Mouse (Mus musculus) embryonic facial prominence, embryonic 14.5 days (tissue): ENCODE measurements around the gene Ttll11. TPM values are rescaled to one million over a fixed set of nuclear protein-coding genes. Genes with fewer than 3 reads are reported as not detected.
A peak's percentile ranks its signal among the peaks of the same experiment; 100 is the strongest.

Source experiments
- ATAC-seq: fragments of 200-750 bp; cut with Nextera tagmentation; 2 replicates; pipeline ENCODE4 v1.8.0; 2017; ENCODE audit warnings: low read depth, moderate number of reproducible peaks, moderate TSS enrichment
- DNase-seq: peaks from one replicate; pipeline ENCODE4 v3.0.0-alpha.2; 2015; ENCODE audit warnings: low spot score
- H3K27ac ChIP-seq: fragments of 300-500 bp; sonication (generic); replicated peaks from 2 replicates; pipeline ENCODE4 v1.5.1; 2014; ENCODE audit warnings: low read depth, mild to moderate bottlenecking, low read length, moderate library complexity
- H3K27me3 ChIP-seq: fragments of 300-500 bp; sonication (generic); replicated peaks from 2 replicates; pipeline ENCODE4 v1.6.1; 2014; ENCODE audit warnings: low read length; ENCODE audit not compliant: control insufficient read depth, insufficient read depth
- H3K36me3 ChIP-seq: fragments of 300-500 bp; sonication (generic); 2 replicates; pipeline ENCODE4 v1.6.1; 2014; ENCODE audit warnings: low read length, mixed read lengths; ENCODE audit not compliant: control insufficient read depth, insufficient read depth
- H3K4me1 ChIP-seq: fragments of 300-500 bp; sonication (generic); 2 replicates; pipeline ENCODE4 v1.6.1; 2014; ENCODE audit warnings: antibody characterized with exemption, low read length; ENCODE audit not compliant: control insufficient read depth, insufficient read depth
- H3K4me2 ChIP-seq: fragments of 300-500 bp; sonication (generic); 2 replicates; pipeline ENCODE4 v1.6.1; 2014; ENCODE audit warnings: low read depth, mild to moderate bottlenecking, low read length, moderate library complexity, mixed read lengths
- H3K4me3 ChIP-seq: fragments of 300-500 bp; sonication (generic); 2 replicates; pipeline ENCODE4 v1.5.1; 2014; ENCODE audit warnings: low read depth, mild to moderate bottlenecking, low read length
- H3K9ac ChIP-seq: fragments of 300-500 bp; sonication (generic); 2 replicates; pipeline ENCODE4 v1.6.1; 2014; ENCODE audit warnings: low read depth, mild to moderate bottlenecking, low read length, moderate library complexity, mixed read lengths
- H3K9me3 ChIP-seq: fragments of 300-500 bp; sonication (generic); 2 replicates; pipeline ENCODE4 v1.6.1; 2016; ENCODE audit warnings: low read length; ENCODE audit not compliant: control insufficient read depth
- WGBS: fragments of 180-500 bp; shearing (Covaris S2); extraction: QIAGEN DNeasy Blood & Tissue Kit; methylation state at CpG from one replicate; pipeline ENCODE4 v1.1.7; 2014; 5-methylcytosine and 5-hydroxymethylcytosine counted together
- polyA plus RNA-seq: library from polyadenylated mRNA; unstranded; fragments of >200 nt; fragmentation: Nextera tagmentation; extraction: Ambion mirVana; gene quantifications from 2 replicates; pipeline ENCODE4 v1.2.1, GENCODE M21; 2014

The Ttll11 gene
- polyA plus RNA-seq, 1 experiment from 2014 or later = 1.8 TPM

DNA sequence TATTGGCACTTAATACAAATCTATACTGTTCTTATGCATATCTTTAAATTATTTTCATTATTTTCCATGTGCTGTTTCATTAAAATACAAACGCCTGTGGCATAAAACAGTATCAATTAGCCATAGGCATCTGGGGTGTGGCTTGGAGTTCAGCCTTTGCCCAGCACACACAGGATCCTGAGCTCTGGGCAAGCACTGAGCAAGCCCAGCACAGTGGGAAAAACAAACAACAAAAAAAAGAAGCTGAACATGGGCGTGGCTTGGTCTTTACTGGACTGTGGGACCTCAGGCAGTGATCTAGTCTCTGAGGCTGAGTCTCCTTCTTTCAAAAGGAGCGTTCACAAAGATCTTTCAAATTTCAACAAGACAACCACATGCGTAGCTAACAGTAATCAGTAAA, 116.4 kb downstream of the Ttll11 start:
- H3K27ac ChIP-seq = no peak overlapping the region
- no peaks in the 10 kb centered on the region for H3K9me3 ChIP-seq
- no peaks in the 10 kb centered on the region for H3K27me3 ChIP-seq
- H3K4me2 ChIP-seq = no peak overlapping the region
- 65% methylated on average over 4 of the region's 4 CpGs for WGBS
- no peak overlapping the region for H3K4me3 ChIP-seq
- H3K9ac ChIP-seq = no peak overlapping the region
- no peaks in the 10 kb centered on the region for H3K36me3 ChIP-seq
- no peaks in the 10 kb centered on the region for H3K4me1 ChIP-seq
- DNase-seq = no peak
- ATAC-seq = no peak

DNA sequence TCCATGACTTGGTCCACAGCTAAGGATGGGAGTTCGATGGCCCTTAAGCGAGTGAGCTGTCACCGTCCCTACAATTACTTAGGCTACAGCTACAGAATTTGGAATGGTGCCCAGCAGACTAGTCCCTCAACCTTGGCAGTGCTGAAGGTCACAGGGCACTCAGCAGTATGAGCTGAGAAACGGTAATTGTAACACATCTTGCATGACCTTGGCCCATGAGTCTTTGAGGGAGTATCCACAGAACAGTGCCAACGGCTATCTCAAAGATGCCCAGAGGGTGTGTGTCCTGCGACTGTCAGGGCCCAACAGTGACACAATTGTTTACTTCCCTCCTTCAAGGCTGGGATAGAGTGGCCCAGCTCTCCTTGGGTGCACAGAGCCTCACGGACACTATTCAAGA, 118.5 kb downstream of the Ttll11 start:
- Histone ChIP-seq H3K9me3 (no peaks in the 10 kb centered on the region), H3K36me3 (no peaks in the 10 kb centered on the region), H3K4me2 (no peak overlapping the region), H3K4me3 (no peak overlapping the region), H3K9ac (no peak overlapping the region), H3K4me1 (no peaks in the 10 kb centered on the region), H3K27ac (no peak overlapping the region), H3K27me3 (no peaks in the 10 kb centered on the region)
- WGBS = 87% methylated on average over 7 of the region's 7 CpGs
- no peak for ATAC-seq
- DNase-seq = no peak

DNA sequence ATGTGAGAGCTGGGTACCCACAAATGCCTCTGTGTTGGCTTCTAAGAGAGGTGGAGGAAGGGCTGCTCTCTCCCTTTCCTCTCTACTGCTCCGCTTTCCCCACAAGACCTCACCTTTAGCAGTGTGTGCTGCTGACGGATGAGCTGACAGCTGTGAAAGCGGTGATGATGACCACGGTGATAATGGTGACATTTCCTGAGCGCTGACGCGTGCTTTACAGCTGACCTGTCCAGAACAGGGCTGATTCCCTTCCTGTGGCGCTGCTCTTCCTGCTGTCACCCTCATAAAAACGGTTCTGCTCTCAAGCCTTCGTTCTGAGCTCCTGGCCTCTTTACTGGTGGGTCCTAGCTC, 119.3 kb downstream of the Ttll11 start:
- H3K27me3 ChIP-seq = no peaks in the 10 kb centered on the region
- 73% methylated on average over 10 of the region's 10 CpGs for WGBS
- H3K4me2 ChIP-seq = no peak overlapping the region
- DNase-seq (no peak), ATAC-seq (no peak)
- H3K27ac ChIP-seq = no peak overlapping the region
- no peaks in the 10 kb centered on the region for H3K4me1 ChIP-seq
- no peak overlapping the region for H3K9ac ChIP-seq
- no peaks in the 10 kb centered on the region for H3K9me3 ChIP-seq
- H3K36me3 ChIP-seq = no peaks in the 10 kb centered on the region
- no peak overlapping the region for H3K4me3 ChIP-seq

DNA sequence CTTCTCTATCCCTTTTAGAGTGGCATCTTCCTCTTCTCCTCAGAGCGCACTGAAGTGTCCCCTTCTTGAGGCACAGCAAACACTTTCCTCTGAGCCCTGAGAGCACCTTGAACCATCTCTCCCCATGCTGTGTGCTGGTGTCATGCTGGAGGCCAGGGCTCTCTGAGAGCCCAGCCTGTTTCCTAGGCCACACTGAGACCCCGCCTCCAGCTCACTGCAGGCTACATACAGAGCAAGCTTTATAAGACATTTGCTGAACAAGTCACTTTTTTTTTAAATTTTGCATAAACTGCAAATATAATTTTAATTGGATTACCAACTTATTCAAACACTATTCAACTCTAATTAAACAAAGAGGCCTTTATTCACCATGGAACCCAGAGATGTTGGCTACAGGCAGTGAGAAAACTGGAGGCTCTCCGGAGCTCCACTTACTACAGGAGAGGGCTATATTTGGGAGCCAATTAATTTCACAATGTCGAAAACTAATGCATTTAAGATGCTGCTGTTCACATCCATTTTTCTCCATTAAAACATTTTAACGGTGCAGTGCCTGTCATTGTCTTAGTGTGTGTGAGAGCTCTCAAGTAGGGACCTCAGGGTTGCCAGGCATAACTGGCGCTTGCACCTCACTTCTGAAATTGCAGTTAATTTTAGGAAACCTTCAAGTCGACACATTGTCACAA, 119.9 kb downstream of the Ttll11 start:
- no peak overlapping the region for H3K27ac ChIP-seq
- H3K4me3 ChIP-seq = no peak overlapping the region
- no peaks in the 10 kb centered on the region for H3K4me1 ChIP-seq
- no peak overlapping the region for H3K9ac ChIP-seq
- no peak for ATAC-seq
- no peaks in the 10 kb centered on the region for H3K9me3 ChIP-seq
- no peak overlapping the region for H3K4me2 ChIP-seq
- H3K36me3 ChIP-seq = no peaks in the 10 kb centered on the region
- 67% methylated on average over 7 of the region's 7 CpGs for WGBS
- H3K27me3 ChIP-seq = no peaks in the 10 kb centered on the region
- no peak for DNase-seq

DNA sequence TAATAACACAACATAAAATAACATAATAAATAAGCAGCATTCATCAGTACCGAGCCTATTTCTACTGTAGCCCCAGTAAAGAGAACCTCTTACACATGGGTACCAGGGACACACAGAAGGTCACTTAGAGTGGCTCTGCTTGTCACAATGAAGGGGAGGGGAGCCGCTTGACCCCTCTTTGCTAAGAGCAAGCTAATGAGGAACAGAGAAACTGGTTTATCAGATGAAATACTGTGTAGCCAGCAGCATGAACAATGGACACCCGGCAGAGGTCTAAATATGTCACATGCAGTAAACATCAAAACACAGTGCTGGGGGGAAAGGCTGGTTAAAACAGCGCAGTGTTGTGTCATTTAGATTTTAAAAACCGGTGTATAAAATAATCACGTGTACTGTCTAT, 121.4 kb downstream of the Ttll11 start:
- no peak; the same call in 1 of the 2 replicates for ATAC-seq
- Histone ChIP-seq H3K4me2 (no peak overlapping the region), H3K4me1 (no peaks in the 10 kb centered on the region), H3K27me3 (no peaks in the 10 kb centered on the region), H3K36me3 (no peaks in the 10 kb centered on the region), H3K27ac (no peak overlapping the region), H3K4me3 (no peak overlapping the region), H3K9ac (no peak overlapping the region), H3K9me3 (no peaks in the 10 kb centered on the region)
- WGBS = 60% methylated on average over 6 of the region's 6 CpGs
- DNase-seq = no peak

DNA sequence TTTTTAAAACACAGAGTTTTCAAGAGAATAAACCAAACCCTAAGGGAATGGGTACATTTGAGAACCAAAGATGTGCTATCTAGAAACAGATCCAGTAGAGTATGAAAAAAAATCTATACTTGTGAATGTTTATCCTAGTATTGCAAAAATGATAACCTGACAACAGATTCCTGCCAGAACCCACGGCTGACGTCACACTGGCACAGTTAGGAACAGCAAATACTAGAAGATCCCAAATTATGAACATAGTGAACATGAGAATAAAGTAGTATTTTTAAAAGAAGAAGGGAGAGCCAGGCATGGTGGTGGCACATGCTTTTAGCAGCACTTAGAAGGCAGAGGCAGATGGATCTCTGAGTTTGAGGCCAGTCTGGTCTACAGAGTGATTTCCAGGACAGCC, 122.8 kb downstream of the Ttll11 start:
- Histone ChIP-seq H3K4me1 (0 out of 2 replicates have a peak, but pooled peaks cover 2% of the 10 kb centered on the region), H3K4me2 (no peak overlapping the region), H3K27ac (no peak overlapping the region), H3K36me3 (no peaks in the 10 kb centered on the region), H3K9me3 (no peaks in the 10 kb centered on the region), H3K27me3 (no peaks in the 10 kb centered on the region), H3K9ac (no peak overlapping the region), H3K4me3 (no peak overlapping the region)
- DNase-seq (no peak), ATAC-seq (no peak)
- 80% methylated on average over 2 of the region's 2 CpGs for WGBS

DNA sequence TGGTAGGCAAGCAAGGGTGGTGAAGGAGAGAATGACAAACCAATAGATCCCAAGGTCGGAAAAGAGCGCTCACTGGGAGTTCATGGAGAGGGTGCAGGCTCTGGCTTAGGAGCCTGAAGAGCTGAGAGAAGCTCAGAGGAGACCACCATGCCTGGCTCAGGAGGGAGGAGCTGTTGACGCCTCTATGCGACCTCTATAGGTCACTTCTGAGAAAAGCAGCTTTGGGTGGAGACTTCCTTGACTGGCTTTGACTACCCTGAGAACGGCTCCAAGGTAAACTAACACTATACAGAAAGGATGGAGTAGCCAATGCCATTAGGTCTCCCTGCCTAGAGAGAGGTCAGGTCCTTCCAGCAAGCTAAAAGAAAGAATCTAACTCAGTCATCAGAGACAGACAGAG, 124.8 kb downstream of the Ttll11 start:
- Histone ChIP-seq H3K4me3 (no peak overlapping the region), H3K27ac (no peak overlapping the region), H3K4me1 (0 out of 2 replicates have a peak, but pooled peaks cover 3% of the 10 kb centered on the region), H3K36me3 (no peaks in the 10 kb centered on the region), H3K9me3 (no peaks in the 10 kb centered on the region), H3K4me2 (no peak overlapping the region), H3K9ac (no peak overlapping the region), H3K27me3 (no peaks in the 10 kb centered on the region)
- DNase-seq (no peak), ATAC-seq (no peak)
- 38% methylated on average over 5 of the region's 5 CpGs for WGBS

DNA sequence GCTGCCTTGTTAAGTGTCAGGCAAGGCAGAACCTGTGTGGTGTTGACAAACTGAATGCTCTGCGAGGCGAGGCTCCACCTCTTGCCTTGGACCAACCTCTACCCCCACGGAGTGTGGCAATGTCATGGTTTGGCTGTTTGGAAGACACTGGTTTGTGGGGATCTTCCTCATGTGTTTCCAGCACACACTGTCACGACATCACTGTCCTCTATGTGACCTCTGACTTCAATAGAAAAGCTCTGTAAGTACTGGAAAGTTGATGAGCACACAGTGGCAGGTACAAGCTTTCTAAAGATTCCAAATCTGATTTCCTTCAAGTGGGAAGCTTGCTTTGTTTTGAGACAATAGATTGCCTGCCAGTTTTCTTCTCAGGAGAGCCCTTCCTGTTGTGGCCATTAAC, 126.7 kb downstream of the Ttll11 start:
- WGBS = 48% methylated on average over 4 of the region's 4 CpGs
- H3K4me3 ChIP-seq = no peak overlapping the region
- H3K27me3 ChIP-seq = no peaks in the 10 kb centered on the region
- DNase-seq (no peak), ATAC-seq (peak; percentile 28; the same call in 1 of the 2 replicates)
- H3K9me3 ChIP-seq = no peaks in the 10 kb centered on the region
- no peak overlapping the region for H3K9ac ChIP-seq
- no peak overlapping the region for H3K27ac ChIP-seq
- 0 out of 2 replicates have a peak, but pooled peaks cover 3% of the 10 kb centered on the region for H3K4me1 ChIP-seq
- H3K36me3 ChIP-seq = no peaks in the 10 kb centered on the region
- H3K4me2 ChIP-seq = no peak overlapping the region

DNA sequence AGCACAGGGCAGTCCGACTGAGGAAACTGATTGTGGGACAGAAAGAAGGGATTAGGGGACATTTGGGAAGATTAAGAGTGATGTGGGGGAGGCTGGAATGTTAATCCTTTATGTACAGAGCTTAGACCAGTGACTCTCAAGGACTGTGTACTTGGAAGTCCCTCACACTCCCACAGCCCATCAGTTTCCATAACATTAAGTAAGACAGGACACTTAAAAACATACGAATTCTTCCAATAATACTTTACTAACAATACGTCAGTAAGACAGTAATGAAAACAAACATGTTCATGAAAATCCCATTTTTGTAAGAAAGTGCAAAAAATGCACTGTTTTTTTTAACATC, 127.6 kb downstream of the Ttll11 start:
- no peak for DNase-seq
- Histone ChIP-seq H3K9me3 (no peaks in the 10 kb centered on the region), H3K4me2 (peak overlapping the region; percentile 7; the same call in 1 of the 2 replicates), H3K27ac (no peak overlapping the region), H3K36me3 (no peaks in the 10 kb centered on the region), H3K27me3 (no peaks in the 10 kb centered on the region), H3K4me1 (0 out of 2 replicates have a peak, but pooled peaks cover 3% of the 10 kb centered on the region), H3K4me3 (no peak overlapping the region), H3K9ac (no peak overlapping the region)
- WGBS = 45% methylated on average over 3 of the region's 3 CpGs
- ATAC-seq = peak; percentile 30; the same call in 1 of the 2 replicates
